Mouse (Mus musculus) ES-Bruce4 (cell line): ENCODE results near the gene Coq3.

Source experiments
- CTCF ChIP-seq: IDR thresholded peaks from one replicate; pipeline ENCODE4 v1.8.1; 2011; ENCODE audit warnings: low read depth, low read length
- EP300 ChIP-seq: IDR thresholded peaks from 2 replicates; pipeline ENCODE4 v1.6.1; 2011; ENCODE audit warnings: low read depth, low read length; ENCODE audit not compliant: insufficient read depth
- POLR2A ChIP-seq: IDR thresholded peaks from one replicate; pipeline ENCODE4 v1.8.1; 2011; ENCODE audit warnings: low read length; ENCODE audit not compliant: insufficient read depth

- TF ChIP-seq POLR2A (no peak), CTCF (no peak), EP300 (no peak)
Observed at GRCm38 (mm10) chr4:21865226-21865625, 14.2 kb upstream of the Coq3 start.
